Mouse (Mus musculus): ENCODE data around the gene Emc3.

DNA sequence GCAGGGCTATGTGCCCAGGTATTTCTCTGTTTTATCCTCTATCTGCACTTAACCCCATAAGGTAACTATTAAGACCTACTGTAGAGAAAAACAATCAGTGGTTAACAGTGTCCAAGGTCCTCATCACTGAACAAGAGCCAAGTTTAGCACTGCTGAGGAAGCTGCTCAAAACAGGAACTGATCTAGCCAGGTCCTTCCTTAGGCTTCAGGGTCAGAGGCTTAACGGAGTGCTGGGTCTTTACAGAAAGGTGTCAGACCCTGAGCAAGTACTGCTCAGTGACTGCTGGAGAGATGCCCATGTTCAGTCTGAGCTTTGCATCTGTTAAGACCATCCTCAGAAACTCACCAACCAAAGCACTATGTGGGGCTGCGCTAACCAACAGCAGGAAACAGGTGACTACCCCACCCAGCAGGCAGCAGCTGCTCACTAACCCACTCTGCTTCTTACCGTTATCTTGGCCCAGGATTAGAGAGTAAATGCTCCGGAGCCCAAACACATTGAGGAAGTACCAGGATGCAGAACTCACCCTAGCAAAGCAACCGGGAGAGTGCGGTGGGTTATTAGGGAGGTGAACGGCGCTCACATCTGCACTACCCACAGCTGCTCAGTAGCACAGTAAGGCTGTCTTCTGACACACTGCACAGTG, 13.9 kb downstream of the Emc3 start:
- no peak for TF ChIP-seq CTCF (IDR thresholded peaks at IDR 0.05; ENCODE audit: borderline replicate concordance, insufficient read depth, low read length)
- no peak for TF ChIP-seq POLR2A (IDR thresholded peaks at IDR 0.05; ENCODE audit: low read depth, low read length)

All from embryonic fibroblast, embryonic 13.5 days (primary cell).